Mouse (Mus musculus) small intestine, adult 2 months (tissue): ENCODE measurements around the gene Samd4b. TPM values are rescaled to one million over a fixed set of nuclear protein-coding genes. Genes with fewer than 3 reads are reported as not detected.

Experiments used
- H3K27ac ChIP-seq: fragments of 200-500 bp; 2 replicates; pipeline ENCODE4 v1.5.1; 2012; ENCODE audit warnings: low read depth, low read length, control low read depth, inconsistent platforms; ENCODE audit not compliant: insufficient read depth
- H3K27me3 ChIP-seq: fragments of 200-500 bp; 2 replicates; pipeline ENCODE4 v1.6.1; 2012; ENCODE audit warnings: mild to moderate bottlenecking, moderate library complexity, low read length, inconsistent platforms; ENCODE audit not compliant: control insufficient read depth, insufficient read depth
- H3K36me3 ChIP-seq: fragments of 200-500 bp; 2 replicates; pipeline ENCODE4 v1.6.1; 2012; ENCODE audit warnings: mild to moderate bottlenecking, low read length, control low read depth, inconsistent platforms; ENCODE audit not compliant: control insufficient read depth, insufficient read depth
- H3K4me1 ChIP-seq: fragments of 200-500 bp; 2 replicates; pipeline ENCODE4 v1.6.1; 2012; ENCODE audit warnings: low read length, inconsistent platforms, mixed read lengths; ENCODE audit not compliant: control insufficient read depth, insufficient read depth, insufficient read length
- H3K4me3 ChIP-seq: fragments of 200-500 bp; 2 replicates; pipeline ENCODE4 v1.5.1; 2012; ENCODE audit warnings: low read depth, mild to moderate bottlenecking, control low read depth, inconsistent platforms, low read length, moderate library complexity
- CTCF ChIP-seq: fragments of 200-500 bp; IDR thresholded peaks from 2 replicates; pipeline ENCODE4 v1.5.1; 2012; ENCODE audit warnings: low read depth, mild to moderate bottlenecking, control low read depth, inconsistent platforms, low read length, moderate library complexity, mixed read lengths; ENCODE audit not compliant: insufficient replicate concordance, insufficient read length; ENCODE audit errors: extremely low read depth
- POLR2A ChIP-seq: fragments of 200-500 bp; IDR thresholded peaks from 2 replicates; pipeline ENCODE4 v1.6.1; 2012; ENCODE audit warnings: low read depth, mild to moderate bottlenecking, control low read depth, inconsistent platforms, low read length, moderate library complexity
- WGBS: fragments of 180-500 bp; shearing (Covaris S2); methylation state at CpG from one replicate; pipeline ENCODE4 v1.1.7; 2018; 5-methylcytosine and 5-hydroxymethylcytosine counted together
- polyA plus RNA-seq: library from polyadenylated mRNA; depleted of rRNA; stranded (reverse); fragments of >200 nt; gene quantifications from 2 replicates; pipeline ENCODE4 v1.2.3, GENCODE M21; 2012

Gene Samd4b
- polyA plus RNA-seq, 1 experiment: 82.0 TPM

GRCm38 (mm10) chr7:28381938-28382337, 216.0 kb downstream of the Samd4b start:
- Histone ChIP-seq H3K4me1 (peaks cover 30% of the 10 kb centered on the region), H3K27ac (peak overlapping the region; percentile 98), H3K27me3 (no peaks in the 10 kb centered on the region), H3K36me3 (peaks cover 16% of the 10 kb centered on the region), H3K4me3 (peak overlapping the region; percentile 61)
- WGBS: under 1% methylated on average over 20 of the region's 20 CpGs
- no peak for TF ChIP-seq CTCF
- peak; percentile 32 for TF ChIP-seq POLR2A

- H3K4me3 ChIP-seq: peak overlapping the region; percentile 61
- H3K27me3 ChIP-seq: no peaks in the 10 kb centered on the region
- peaks cover 18% of the 10 kb centered on the region for H3K36me3 ChIP-seq
- TF ChIP-seq CTCF (no peak), POLR2A (peak; percentile 18; the same call in 1 of the 2 replicates)
- under 1% methylated on average over 30 of the region's 30 CpGs for whole genome bisulfite sequencing
- peaks cover 28% of the 10 kb centered on the region; the same call in 1 of the 2 replicates for H3K4me1 ChIP-seq
- H3K27ac ChIP-seq: peak overlapping the region; percentile 98
Observed at GRCm38 (mm10) chr7:28381017-28381790, 216.7 kb downstream of the Samd4b start.

DNA sequence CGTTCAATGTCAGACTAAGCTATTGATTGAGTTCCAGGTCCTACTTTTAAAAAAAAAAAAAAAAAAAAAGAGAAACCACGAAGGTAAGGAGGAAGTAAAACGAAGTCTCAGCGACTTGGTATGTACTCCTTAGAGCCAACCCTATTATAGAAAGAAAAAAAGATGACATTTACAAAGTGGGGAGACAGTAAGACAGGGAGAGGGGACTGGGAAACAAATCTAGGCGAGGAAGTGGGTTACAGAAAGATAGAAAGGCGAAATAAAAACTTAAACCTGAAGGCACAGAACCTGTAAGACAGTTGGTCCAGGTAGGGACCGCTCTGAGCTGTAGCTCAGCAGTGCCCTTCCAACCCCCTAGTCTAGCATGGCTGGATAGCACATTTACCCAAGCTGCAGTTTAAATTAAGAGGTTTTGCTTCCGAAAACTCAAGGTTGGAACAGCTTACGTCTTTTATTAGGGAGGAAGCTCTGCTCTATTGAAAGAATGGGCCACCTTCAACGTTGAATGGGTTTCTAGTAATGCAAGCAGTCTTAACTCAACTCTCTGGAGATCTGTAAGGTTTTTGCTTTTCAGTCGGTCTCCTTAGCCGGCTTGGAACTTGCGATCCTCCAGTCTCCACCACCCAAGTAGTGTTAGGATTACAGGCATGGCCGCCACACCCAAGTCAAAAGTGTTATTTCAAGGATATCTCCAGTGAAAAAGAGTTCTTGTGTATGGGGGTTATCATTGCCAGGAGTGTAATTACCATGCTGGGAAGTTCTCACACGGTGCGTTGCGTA, 217.5 kb downstream of the Samd4b start, which contains the start of gene Zfp36:
Gene Zfp36 (minus strand): TSS at position 17 of the 780 bp plus-strand sequence.
- Histone ChIP-seq H3K4me1 (peaks cover 28% of the 10 kb centered on the region; the same call in 1 of the 2 replicates), H3K36me3 (peaks cover 18% of the 10 kb centered on the region), H3K4me3 (peak within 1 kb of the TSS; percentile 78), H3K27ac (peak within 1 kb of the TSS; percentile 98), H3K27me3 (no peaks in the 10 kb centered on the region)
- 27% methylated on average over 17 of the region's 17 CpGs for WGBS
- TF ChIP-seq CTCF (no peak), POLR2A (no peak)

- H3K4me3 ChIP-seq: peak overlapping the region; percentile 78
- H3K27me3 ChIP-seq: no peaks in the 10 kb centered on the region
- under 1% methylated on average over 53 of the region's 53 CpGs for WGBS
- peaks cover 18% of the 10 kb centered on the region for H3K36me3 ChIP-seq
- H3K27ac ChIP-seq: peak overlapping the region; percentile 98
- TF ChIP-seq POLR2A: peak; percentile 100
- no peak for TF ChIP-seq CTCF
- H3K4me1 ChIP-seq: peaks cover 21% of the 10 kb centered on the region; the same call in 1 of the 2 replicates
Observed at GRCm38 (mm10) chr7:28378769-28379651, 218.9 kb downstream of the Samd4b start.

DNA sequence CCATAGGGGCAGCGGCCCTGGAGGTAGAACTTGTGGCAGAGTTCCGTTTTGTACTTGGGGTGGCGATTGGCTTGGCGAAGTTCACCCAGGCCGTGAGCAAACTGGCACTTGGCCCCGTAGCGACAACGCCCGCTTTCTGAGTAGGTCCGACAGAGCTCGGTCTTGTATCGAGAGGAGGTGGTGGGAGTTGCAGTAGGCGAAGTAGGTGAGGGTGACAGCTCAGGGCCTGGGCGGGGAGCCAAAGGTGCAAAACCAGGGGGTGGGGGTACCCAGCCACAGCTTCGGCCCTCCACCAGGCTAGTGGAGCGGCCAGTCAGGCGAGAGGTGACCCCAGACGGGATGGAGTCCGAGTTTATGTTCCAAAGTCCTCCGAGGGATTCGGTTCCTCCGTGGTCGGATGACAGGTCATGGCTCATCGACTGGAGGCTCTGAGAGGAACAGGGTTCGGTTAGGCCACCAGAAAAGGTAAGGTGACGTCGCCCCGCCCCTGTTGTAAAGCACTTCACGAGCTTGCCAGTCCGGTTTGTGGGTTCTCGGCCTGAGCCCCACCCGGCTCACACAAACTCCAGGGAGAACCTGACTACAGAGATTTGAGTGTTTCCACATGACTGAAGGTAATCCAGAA, 219.8 kb downstream of the Samd4b start:
- Histone ChIP-seq H3K4me1 (peaks cover 16% of the 10 kb centered on the region; the same call in 1 of the 2 replicates), H3K36me3 (peaks cover 18% of the 10 kb centered on the region), H3K27ac (peak overlapping the region; percentile 98), H3K27me3 (no peaks in the 10 kb centered on the region), H3K4me3 (peak overlapping the region; percentile 78)
- TF ChIP-seq CTCF (no peak), POLR2A (peak; percentile 41)
- WGBS: 2% methylated on average over 32 of the region's 32 CpGs
